Comparison of ENCODE assay signal across 8 mouse cellular contexts in genomic region chr13:51813621-51814615, GRCm38 (mm10). TPM values are rescaled to one million over a fixed set of nuclear protein-coding genes. Genes with fewer than 3 reads are reported as not detected.
DNase-seq lines count a peak whose midpoint lies in the region; ATAC-seq lines count a peak whose summit lies in the region.

No protein-coding gene starts in this region.

- peak; percentile 37 for DNase-seq in kidney, adult 9 months
- no peak for DNase-seq in kidney, adult 18-20 months
- peak; percentile 95 for DNase-seq in T-cell, adult 2 months (ENCODE audit: low spot score)
- DNase-seq in skeletal muscle tissue, adult 2 months (ENCODE audit: low read depth, low spot score): peak; percentile 19
- no peak for DNase-seq in heart, postnatal 25 days (ENCODE audit: low spot score)
- DNase-seq in frontal cortex, postnatal 25 days (ENCODE audit: low spot score in 2 of 2): no peak

- H3K9ac ChIP-seq in hindbrain, embryonic 16.5 days (ENCODE audit: low read depth, low read length): no peak overlapping the region

- H3K36me3 ChIP-seq in hindbrain, embryonic 16.5 days (ENCODE audit: control insufficient read depth, insufficient read depth, low read length): no peaks in the 10 kb centered on the region

- H3K9me3 ChIP-seq in hindbrain, embryonic 16.5 days (ENCODE audit: control insufficient read depth, low read length): no peaks in the 10 kb centered on the region

- ATAC-seq in inflammation-experienced regulatory T-cells, adult 6 months: peak; percentile 88
- ATAC-seq in hindbrain, embryonic 16.5 days: no peak

- peaks cover 8% of the 10 kb centered on the region for H3K4me1 ChIP-seq in hindbrain, embryonic 16.5 days (ENCODE audit: control insufficient read depth, insufficient read depth, low read depth, low read length)

- no peaks in the 10 kb centered on the region for H3K27me3 ChIP-seq in hindbrain, embryonic 16.5 days (replicated peaks; ENCODE audit: control insufficient read depth, insufficient read depth, low read length)

- intact Hi-C loops in heart, postnatal 25 days (cut with DNase I): no loop called here

- H3K4me3 ChIP-seq in hindbrain, embryonic 16.5 days (ENCODE audit: low read length): no peak overlapping the region

- no peak overlapping the region for H3K4me2 ChIP-seq in hindbrain, embryonic 16.5 days (ENCODE audit: low read length)

- H3K27ac ChIP-seq in hindbrain, embryonic 16.5 days (ENCODE audit: low read depth, low read length): no peak overlapping the region

- WGBS in hindbrain, embryonic 16.5 days: 56% methylated on average over 10 of the region's 10 CpGs

RNA-seq across cellular contexts. Expression of gene Sema4d, which starts 20.4 kb away (rescaled TPM):
- 100 to 1,000 TPM; 111 to 154 (median 126) TPM for polyA plus RNA-seq in inflammation-experienced regulatory T-cells, adult 6 months (2017; shearing (Covaris generic))
- 10 to 100 TPM; 61.6 to 70.0 TPM for total RNA-seq in heart, postnatal 25 days (2021)
- polyA plus RNA-seq in hindbrain, embryonic 16.5 days (2015; fragmentation: Nextera tagmentation; extraction: Ambion mirVana): 14.3 and 17.9 TPM in 2 replicates

RNA-seq across cellular contexts. Expression of gene Gadd45g, which starts 32.6 kb away (rescaled TPM):
- polyA plus RNA-seq in inflammation-experienced regulatory T-cells, adult 6 months (2017; shearing (Covaris generic)): 10 to 100 TPM; 12.4 to 28.7 (median 19.4) TPM
- total RNA-seq in heart, postnatal 25 days (2021): 10 to 100 TPM; 11.6 to 21.6 TPM
- 46.4 and 52.2 TPM in 2 replicates for polyA plus RNA-seq in hindbrain, embryonic 16.5 days (2015; fragmentation: Nextera tagmentation; extraction: Ambion mirVana)

Comparison
In these comparisons a context has a peak if more than half of its experiments do, and no peak if none do; other contexts are left out.
1. DNase-seq: peak in kidney, adult 9 months (single experiment), T-cell, adult 2 months (single experiment) and skeletal muscle tissue, adult 2 months (single experiment); none in kidney, adult 18-20 months (single experiment), heart, postnatal 25 days (single experiment) and frontal cortex, postnatal 25 days (0 of 2).